Mouse (Mus musculus): Measurements from ENCODE around the gene Cyp4f18.
A peak's percentile ranks its signal among the peaks of the same experiment; 100 is the strongest.
"Not testable (repeated sequence)": the region's sequence is repeated elsewhere in the genome, so short reads cannot be mapped to it uniquely, and the experiment has no call there.

The Cyp4f18 gene

GRCm38 (mm10) chr8:71981032-71981431, 28.4 kb downstream of the Cyp4f18 start:
- DNase-seq (ENCODE audit: low read depth, low spot score): no peak

GRCm38 (mm10) chr8:71974211-71974610, 35.2 kb downstream of the Cyp4f18 start:
- DNase-seq (ENCODE audit: low read depth, low spot score): no peak

- peak; percentile 46 for DNase-seq (ENCODE audit: low read depth, low spot score)
These were observed 37.5 kb downstream of the Cyp4f18 start for GRCm38 (mm10) chr8:71971945-71972344.

GRCm38 (mm10) chr8:71968636-71969035, 40.8 kb downstream of the Cyp4f18 start:
- no peak for DNase-seq (ENCODE audit: low read depth, low spot score)

DNA sequence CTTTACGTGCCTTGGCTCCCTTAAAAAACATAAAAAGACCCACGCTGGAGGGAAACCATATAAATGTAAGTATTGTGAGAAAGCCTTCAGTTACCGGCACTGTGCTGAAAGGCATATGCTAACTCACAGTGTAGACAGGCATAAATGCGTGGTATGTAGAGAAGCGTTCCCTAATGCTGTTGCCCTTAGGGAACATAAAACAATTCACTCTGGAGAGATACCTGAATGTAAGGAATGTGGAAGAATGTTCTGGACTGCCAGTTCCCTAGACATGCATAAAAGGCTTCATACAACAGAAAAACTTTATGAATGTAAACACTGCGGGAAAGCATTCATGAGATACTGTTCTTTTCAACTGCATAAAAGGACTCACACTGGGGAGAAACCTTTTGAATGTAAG, 41.3 kb downstream of the Cyp4f18 start:
- no peak for DNase-seq (ENCODE audit: low read depth, low spot score)

- DNase-seq (ENCODE audit: low read depth, low spot score): no peak
These were observed 42.2 kb downstream of the Cyp4f18 start for GRCm38 (mm10) chr8:71967261-71967660.

DNA sequence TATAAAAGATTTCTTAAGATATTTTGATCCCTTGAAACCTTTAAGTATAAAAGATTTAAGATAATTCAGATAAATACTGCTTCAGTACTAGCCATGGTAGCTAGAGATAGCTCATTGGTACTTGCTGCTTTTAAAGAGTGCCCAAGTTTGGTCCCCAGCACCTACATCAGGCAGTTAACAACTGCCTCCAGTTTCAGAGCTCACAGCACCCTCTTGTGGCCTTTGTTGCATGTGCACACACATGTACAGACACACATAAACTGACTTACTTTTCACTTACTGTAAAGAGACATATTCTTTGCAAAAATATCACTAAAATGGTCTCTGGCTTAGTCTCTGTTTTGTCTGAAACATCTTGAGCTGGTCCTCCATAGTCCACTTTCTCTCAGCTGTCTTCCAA, 43.0 kb downstream of the Cyp4f18 start:
- DNase-seq (ENCODE audit: low read depth, low spot score): no peak

DNA sequence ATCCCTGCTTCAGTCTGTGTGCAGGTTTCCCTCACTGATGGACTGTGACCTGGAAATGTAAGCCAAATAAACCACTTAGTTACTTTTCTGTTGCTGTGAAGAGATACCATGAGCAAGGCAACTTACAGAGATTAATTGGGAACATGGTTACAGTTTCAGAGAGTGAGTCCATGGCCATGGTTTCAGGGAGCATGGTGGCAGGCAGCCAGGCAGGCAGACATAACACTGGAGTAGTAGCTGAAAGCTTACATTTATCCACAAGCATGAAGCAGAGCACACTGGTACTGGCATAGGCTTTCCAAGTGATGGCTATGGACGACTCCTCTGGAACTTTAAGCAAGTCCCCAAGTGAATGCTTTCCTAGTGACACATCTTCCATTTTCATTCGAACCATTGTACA, 44.3 kb downstream of the Cyp4f18 start:
- no peak for DNase-seq (ENCODE audit: low read depth, low spot score)

DNA sequence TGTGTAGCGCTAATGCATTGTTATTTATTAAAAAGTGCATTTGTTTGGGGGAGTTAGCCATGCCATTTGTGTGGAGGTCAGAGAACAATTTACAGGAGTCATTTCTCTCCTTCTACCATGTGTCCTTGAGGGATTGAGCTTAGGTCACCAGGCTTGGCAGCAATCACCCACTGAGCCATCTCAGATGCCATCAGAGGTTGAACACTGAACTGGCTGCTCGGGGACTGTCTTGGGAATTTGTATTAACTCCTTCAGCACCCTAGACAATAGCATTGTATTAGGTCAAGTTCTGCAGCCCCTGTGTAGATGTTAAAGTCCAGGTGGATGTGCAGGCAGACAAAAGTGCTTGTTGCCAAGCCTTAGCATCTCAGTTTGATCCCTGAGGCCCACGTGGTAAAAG, 45.4 kb downstream of the Cyp4f18 start:
- no peak for DNase-seq (ENCODE audit: low read depth, low spot score)

- no peak for DNase-seq (ENCODE audit: low read depth, low spot score)
These were observed 47.6 kb downstream of the Cyp4f18 start for GRCm38 (mm10) chr8:71961796-71962195.

DNA sequence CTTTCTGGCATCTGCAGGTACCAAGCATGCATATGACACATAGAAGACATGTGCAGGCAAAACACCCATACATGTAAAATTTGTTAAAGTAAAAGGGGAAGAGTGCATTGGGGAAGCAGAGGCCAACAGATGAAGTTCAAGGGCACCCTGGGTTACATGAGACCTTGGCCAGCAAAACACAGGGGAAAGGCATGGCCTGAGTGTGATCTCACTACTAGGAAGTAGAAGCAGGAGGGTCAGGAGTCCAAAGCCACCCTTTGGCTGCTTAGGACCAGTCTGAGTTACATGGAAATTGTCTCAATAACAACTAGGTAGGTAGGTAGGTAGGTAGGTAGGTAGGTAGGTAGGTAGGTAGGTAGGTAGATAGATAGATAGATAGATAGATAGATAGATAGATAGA, 48.9 kb downstream of the Cyp4f18 start:
- DNase-seq (ENCODE audit: low read depth, low spot score): no peak

- no peak for DNase-seq (ENCODE audit: low read depth, low spot score)
These were observed 54.8 kb downstream of the Cyp4f18 start for GRCm38 (mm10) chr8:71954666-71955065.

GRCm38 (mm10) chr8:71952961-71953700, 56.3 kb downstream of the Cyp4f18 start:
- not testable (repeated sequence) for DNase-seq (ENCODE audit: low read depth, low spot score)

DNA sequence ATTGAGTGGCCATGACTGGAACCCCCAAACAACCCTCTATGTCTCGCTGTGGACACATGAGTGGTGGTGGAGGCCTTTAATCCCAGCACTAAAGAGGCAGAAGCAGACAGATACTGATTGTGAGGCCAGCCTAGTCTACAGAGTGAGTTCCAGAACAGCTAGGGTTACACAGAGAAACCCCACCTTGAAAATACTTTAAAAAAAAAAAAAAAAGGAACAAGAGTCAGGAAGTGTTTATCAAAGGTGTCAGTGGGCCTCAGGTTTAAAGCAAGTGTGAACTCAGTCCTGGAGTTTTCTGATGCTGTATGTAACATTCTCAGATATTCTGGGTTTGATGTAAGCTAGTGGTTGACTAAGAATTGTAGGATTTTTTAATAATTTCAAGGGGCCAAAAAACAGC, 56.9 kb downstream of the Cyp4f18 start:
- DNase-seq (ENCODE audit: low read depth, low spot score): no peak

DNA sequence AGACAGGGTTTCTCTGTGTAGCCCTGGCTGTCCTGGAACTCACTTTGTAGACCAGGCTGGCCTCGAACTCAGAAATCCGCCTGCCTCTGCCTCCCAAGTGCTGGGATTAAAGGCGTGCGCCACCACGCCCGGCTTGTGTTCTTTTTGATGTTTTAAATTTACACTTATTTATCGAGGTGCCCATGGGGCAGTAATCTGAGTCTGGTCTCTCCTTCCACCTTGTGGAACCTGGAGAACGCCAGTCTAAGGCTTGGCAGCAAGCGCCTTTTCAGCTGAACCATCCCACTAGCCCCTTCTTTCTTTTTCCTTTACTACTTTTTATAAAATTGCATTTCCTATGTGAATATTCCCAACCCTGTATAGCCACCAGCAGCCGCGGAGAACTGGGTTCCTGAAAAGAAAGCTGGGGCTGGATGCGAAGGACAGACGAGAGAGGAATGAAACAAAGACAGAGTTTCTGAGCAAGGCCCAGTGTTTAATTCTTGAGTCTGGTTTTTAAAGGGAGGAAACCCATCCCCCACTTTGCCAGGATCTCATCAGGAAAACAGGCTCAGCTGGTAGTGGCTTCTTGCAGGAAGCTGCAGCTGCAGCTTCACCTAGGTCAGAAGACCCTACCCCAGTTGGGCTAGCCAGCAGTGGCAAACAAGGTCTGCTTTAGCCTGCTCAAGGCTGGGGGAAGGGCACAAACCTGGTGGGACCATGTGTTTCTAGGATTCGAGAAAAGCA, 57.8 kb downstream of the Cyp4f18 start:
- DNase-seq (ENCODE audit: low read depth, low spot score): no peak

GRCm38 (mm10) chr8:71950482-71951221, 58.8 kb downstream of the Cyp4f18 start, which contains the start of gene Zfp961:
Gene Zfp961, plus strand, starts transcription at chr8:71951038.
- peak; percentile 100 for DNase-seq (ENCODE audit: low read depth, low spot score)

DNA sequence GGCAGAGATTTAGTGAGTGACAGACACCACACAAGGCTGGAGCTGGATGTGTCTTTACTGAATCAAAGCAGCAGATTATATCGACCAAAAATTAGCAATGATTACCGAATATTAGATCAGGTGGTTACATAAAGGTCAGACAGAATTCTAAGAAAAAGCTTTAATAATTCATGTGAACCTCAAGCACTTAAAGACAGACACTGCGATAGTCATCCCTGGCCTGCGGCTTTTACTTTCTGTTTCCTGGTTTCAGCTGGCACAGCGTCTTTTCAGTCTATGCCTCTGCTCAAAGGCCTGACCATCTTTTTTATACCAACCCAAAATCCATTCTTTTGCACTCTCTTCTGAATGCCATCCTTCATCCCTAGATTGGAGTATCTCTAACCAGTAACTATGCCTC, 60.8 kb downstream of the Cyp4f18 start:
- no peak for DNase-seq (ENCODE audit: low read depth, low spot score)

GRCm38 (mm10) chr8:71941776-71942175, 67.7 kb downstream of the Cyp4f18 start:
- DNase-seq (ENCODE audit: low read depth, low spot score): no peak

DNA sequence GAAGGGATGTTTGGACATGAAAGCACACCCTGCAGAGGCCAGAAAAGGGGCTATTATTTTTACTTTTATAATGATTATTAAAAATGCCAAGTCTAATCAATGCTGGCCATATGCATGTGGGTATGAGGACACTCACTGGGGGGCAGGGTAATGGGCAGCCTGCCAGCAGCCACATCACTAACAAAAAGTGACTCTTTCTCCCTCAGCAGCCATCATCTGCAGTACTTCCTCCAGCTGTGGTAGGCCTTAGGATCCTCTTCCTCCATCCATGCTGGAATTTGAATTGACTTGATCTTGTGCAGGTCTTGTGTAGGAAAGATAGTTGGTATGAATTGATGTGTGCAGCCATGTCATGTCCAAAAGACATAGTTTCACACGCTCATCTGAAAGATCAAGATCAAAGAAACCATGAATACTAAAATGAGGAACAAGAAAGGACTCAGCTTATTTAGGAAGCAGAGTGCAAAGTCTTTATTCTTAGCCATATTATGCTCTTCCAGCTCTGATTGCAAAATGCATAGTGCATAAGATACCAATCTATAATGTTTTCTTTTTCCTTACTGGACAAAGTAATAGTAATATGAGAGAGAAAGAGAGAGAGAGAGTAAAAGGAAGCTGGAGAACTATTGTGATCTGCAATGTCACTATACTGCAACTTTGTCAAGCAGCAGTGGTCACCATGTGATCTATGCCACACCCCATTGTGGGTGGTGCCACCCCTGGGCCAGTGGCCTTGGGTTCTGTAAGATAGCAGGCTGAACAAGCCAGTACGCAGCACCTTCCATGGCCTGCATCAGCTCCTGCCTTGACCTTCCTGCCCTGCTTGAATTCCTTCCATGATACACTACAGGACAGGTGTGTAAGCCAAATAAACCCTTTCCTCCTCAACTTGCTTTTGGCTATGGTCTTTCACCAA, 68.9 kb downstream of the Cyp4f18 start:
- DNase-seq (ENCODE audit: low read depth, low spot score): no peak
